Mouse (Mus musculus): ENCODE data around the gene Tmem176b. TPM values are rescaled to one million over a fixed set of nuclear protein-coding genes. Genes with fewer than 3 reads are reported as not detected.

Tmem176b gene
- polyA plus RNA-seq, 1 experiment from 2014 or later, result 93.2 TPM

GRCm38 (mm10) chr6:48817815-48818214, 23.5 kb downstream of the Tmem176b start:
- no peaks in the 10 kb centered on the region for H3K36me3 ChIP-seq

GRCm38 (mm10) chr6:48815013-48815412, 26.3 kb downstream of the Tmem176b start:
- no peaks in the 10 kb centered on the region for H3K27me3 ChIP-seq
- no peaks in the 10 kb centered on the region for H3K36me3 ChIP-seq
- no peak overlapping the region for H3K4me2 ChIP-seq (replicated peaks)
- no peak overlapping the region for H3K9ac ChIP-seq (replicated peaks)
- H3K27ac ChIP-seq, result no peak overlapping the region
- no peaks in the 10 kb centered on the region for H3K4me1 ChIP-seq (replicated peaks)
- no peaks in the 10 kb centered on the region for H3K9me3 ChIP-seq
- no peak for ATAC-seq
- no peak overlapping the region for H3K4me3 ChIP-seq (replicated peaks)

More at GRCm38 (mm10) chr6:48817815-48818214, 23.5 kb downstream of the Tmem176b start:
- no peak for ATAC-seq
- Histone ChIP-seq H3K4me3 (replicated peaks) (no peak overlapping the region), H3K4me2 (replicated peaks) (no peak overlapping the region), H3K9me3 (no peaks in the 10 kb centered on the region), H3K27ac (no peak overlapping the region), H3K27me3 (no peaks in the 10 kb centered on the region), H3K4me1 (replicated peaks) (no peaks in the 10 kb centered on the region), H3K9ac (replicated peaks) (no peak overlapping the region)
- 9% methylated on average over 6 of the region's 6 CpGs for WGBS

GRCm38 (mm10) chr6:48809494-48810219, 31.6 kb downstream of the Tmem176b start:
- Histone ChIP-seq H3K9ac (replicated peaks) (no peak overlapping the region), H3K4me1 (replicated peaks) (no peaks in the 10 kb centered on the region), H3K27ac (no peak overlapping the region), H3K9me3 (no peaks in the 10 kb centered on the region), H3K27me3 (no peaks in the 10 kb centered on the region), H3K4me3 (replicated peaks) (no peak overlapping the region), H3K4me2 (replicated peaks) (no peak overlapping the region), H3K36me3 (no peaks in the 10 kb centered on the region)
- no peak for ATAC-seq
- WGBS, result 80% methylated on average over 3 of the region's 3 CpGs

- Histone ChIP-seq H3K27ac (no peak overlapping the region), H3K36me3 (no peaks in the 10 kb centered on the region), H3K9me3 (no peaks in the 10 kb centered on the region), H3K4me3 (replicated peaks) (no peak overlapping the region), H3K27me3 (no peaks in the 10 kb centered on the region), H3K4me1 (replicated peaks) (no peaks in the 10 kb centered on the region), H3K9ac (replicated peaks) (no peak overlapping the region), H3K4me2 (replicated peaks) (no peak overlapping the region)
- no peak for ATAC-seq
- WGBS, result 87% methylated on average over 3 of the region's 3 CpGs
Measured at GRCm38 (mm10) chr6:48806746-48807145, 34.5 kb downstream of the Tmem176b start.

GRCm38 (mm10) chr6:48804346-48804745, 37.0 kb downstream of the Tmem176b start:
- Histone ChIP-seq H3K9me3 (no peaks in the 10 kb centered on the region), H3K4me1 (replicated peaks) (no peaks in the 10 kb centered on the region), H3K4me3 (replicated peaks) (no peak overlapping the region), H3K4me2 (replicated peaks) (no peak overlapping the region), H3K27me3 (no peaks in the 10 kb centered on the region; the same call in 1 of the 2 replicates), H3K9ac (replicated peaks) (no peak overlapping the region), H3K36me3 (no peaks in the 10 kb centered on the region), H3K27ac (no peak overlapping the region)
- ATAC-seq, result no peak
- WGBS, result 88% methylated on average over 5 of the region's 5 CpGs

- Histone ChIP-seq H3K4me2 (replicated peaks) (no peak overlapping the region), H3K9ac (replicated peaks) (no peak overlapping the region), H3K27me3 (no peaks in the 10 kb centered on the region; the same call in 1 of the 2 replicates), H3K27ac (no peak overlapping the region), H3K36me3 (no peaks in the 10 kb centered on the region), H3K4me1 (replicated peaks) (no peaks in the 10 kb centered on the region), H3K9me3 (no peaks in the 10 kb centered on the region), H3K4me3 (replicated peaks) (no peak overlapping the region)
- ATAC-seq, result no peak
Measured at GRCm38 (mm10) chr6:48803406-48804051, 37.8 kb downstream of the Tmem176b start.

- Histone ChIP-seq H3K4me1 (replicated peaks) (no peaks in the 10 kb centered on the region), H3K27me3 (no peaks in the 10 kb centered on the region; the same call in 1 of the 2 replicates), H3K36me3 (no peaks in the 10 kb centered on the region), H3K4me3 (replicated peaks) (no peak overlapping the region), H3K4me2 (replicated peaks) (no peak overlapping the region), H3K27ac (no peak overlapping the region), H3K9me3 (no peaks in the 10 kb centered on the region), H3K9ac (replicated peaks) (no peak overlapping the region)
- ATAC-seq, result no peak
- 86% methylated on average over 1 of the region's 1 CpGs for WGBS
Measured at GRCm38 (mm10) chr6:48801897-48802296, 39.4 kb downstream of the Tmem176b start.

GRCm38 (mm10) chr6:48787867-48788266, 53.4 kb downstream of the Tmem176b start:
- Histone ChIP-seq H3K27ac (no peak overlapping the region), H3K36me3 (no peaks in the 10 kb centered on the region), H3K27me3 (no peaks in the 10 kb centered on the region), H3K4me1 (replicated peaks) (no peaks in the 10 kb centered on the region), H3K9me3 (no peaks in the 10 kb centered on the region), H3K4me2 (replicated peaks) (no peak overlapping the region), H3K4me3 (replicated peaks) (no peak overlapping the region), H3K9ac (replicated peaks) (no peak overlapping the region)
- WGBS, result 85% methylated on average over 2 of the region's 2 CpGs
- ATAC-seq, result no peak

- 86% methylated on average over 2 of the region's 2 CpGs for WGBS
- H3K9me3 ChIP-seq, result no peaks in the 10 kb centered on the region
Measured at GRCm38 (mm10) chr6:48785601-48786000, 55.7 kb downstream of the Tmem176b start.

GRCm38 (mm10) chr6:48785189-48785588, 56.1 kb downstream of the Tmem176b start:
- 77% methylated on average over 1 of the region's 1 CpGs for WGBS
- no peak overlapping the region for H3K9ac ChIP-seq (replicated peaks)
- no peak overlapping the region for H3K27ac ChIP-seq
- no peaks in the 10 kb centered on the region for H3K36me3 ChIP-seq
- H3K9me3 ChIP-seq, result no peaks in the 10 kb centered on the region
- no peak for ATAC-seq
- no peaks in the 10 kb centered on the region for H3K4me1 ChIP-seq (replicated peaks)
- no peak overlapping the region for H3K4me2 ChIP-seq (replicated peaks)
- no peaks in the 10 kb centered on the region for H3K27me3 ChIP-seq
- no peak overlapping the region for H3K4me3 ChIP-seq (replicated peaks)

More at GRCm38 (mm10) chr6:48785601-48786000, 55.7 kb downstream of the Tmem176b start:
- no peak for ATAC-seq
- no peaks in the 10 kb centered on the region for H3K4me1 ChIP-seq (replicated peaks)
- no peaks in the 10 kb centered on the region for H3K27me3 ChIP-seq
- no peak overlapping the region for H3K27ac ChIP-seq
- H3K4me3 ChIP-seq (replicated peaks), result no peak overlapping the region
- no peaks in the 10 kb centered on the region for H3K36me3 ChIP-seq
- H3K9ac ChIP-seq (replicated peaks), result no peak overlapping the region
- no peak overlapping the region for H3K4me2 ChIP-seq (replicated peaks)

GRCm38 (mm10) chr6:48784406-48784805, 56.9 kb downstream of the Tmem176b start:
- no peaks in the 10 kb centered on the region for H3K4me1 ChIP-seq (replicated peaks)
- no peaks in the 10 kb centered on the region for H3K27me3 ChIP-seq
- H3K36me3 ChIP-seq, result no peaks in the 10 kb centered on the region
- no peak for ATAC-seq
- 88% methylated on average over 1 of the region's 1 CpGs for WGBS
- no peak overlapping the region for H3K27ac ChIP-seq
- no peak overlapping the region for H3K4me2 ChIP-seq (replicated peaks)
- H3K9me3 ChIP-seq, result no peaks in the 10 kb centered on the region
- no peak overlapping the region for H3K9ac ChIP-seq (replicated peaks)
- H3K4me3 ChIP-seq (replicated peaks), result no peak overlapping the region

All from midbrain, embryonic 13.5 days (tissue).